Mouse (Mus musculus): ENCODE results near the gene Fam120a. TPM values are rescaled to one million over a fixed set of nuclear protein-coding genes. Genes with fewer than 3 reads are reported as not detected.

Fam120a gene
- polyA plus RNA-seq, 1 experiment from 2014 or later, result 12.0 TPM

DNA sequence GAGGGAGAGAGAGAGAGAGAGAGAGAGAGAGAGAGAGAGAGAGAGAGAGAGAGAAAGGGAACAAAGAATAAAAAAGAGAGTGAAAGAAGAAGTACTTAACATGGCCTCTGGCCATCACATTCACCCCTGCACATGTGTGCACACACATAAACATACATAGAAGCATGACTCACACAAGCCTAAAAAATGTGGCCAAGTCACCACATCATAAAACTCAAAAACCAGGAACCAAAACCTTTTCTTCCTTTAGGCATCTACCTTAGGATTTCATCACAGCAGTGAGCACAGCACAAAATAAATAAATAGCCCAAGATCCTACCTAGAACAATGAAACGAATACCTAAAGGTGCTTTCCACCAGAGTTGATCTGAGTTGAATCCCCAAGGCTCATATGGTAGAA is 105.9 kb downstream of the Fam120a start:
- 91% methylated on average over 1 of the region's 1 CpGs for WGBS
- no peak for ATAC-seq (ENCODE audit: low FRiP score, low read depth)

DNA sequence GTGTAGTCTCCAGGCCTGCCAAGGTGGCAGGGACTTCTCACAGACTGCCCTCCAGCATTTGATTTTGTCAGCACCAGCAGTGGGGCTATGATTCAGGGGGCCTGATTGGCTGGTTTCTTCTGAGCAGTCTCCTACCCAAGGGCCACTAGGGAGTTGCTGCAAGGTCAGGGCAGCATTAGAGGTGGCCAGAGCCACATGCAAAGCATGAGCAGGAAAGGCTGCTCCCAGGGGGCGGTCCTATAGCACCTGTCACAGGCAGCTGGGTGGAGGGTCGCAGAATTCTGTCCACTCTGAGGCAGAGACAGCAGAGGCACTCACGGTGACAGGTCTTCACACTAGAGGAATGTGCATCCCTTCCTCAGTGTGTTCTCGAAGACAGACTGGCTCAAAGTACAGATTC is 109.0 kb downstream of the Fam120a start:
- ATAC-seq (ENCODE audit: low FRiP score, low read depth), result no peak
- Histone ChIP-seq H3K9me3 (no peaks in the 10 kb centered on the region), H3K4me2 (no peak overlapping the region), H3K4me1 (replicated peaks) (peaks cover 47% of the 10 kb centered on the region), H3K9ac (0 out of 2 replicates have a peak overlapping the region, but pooled peaks have one; percentile 4), H3K36me3 (no peaks in the 10 kb centered on the region), H3K27me3 (no peaks in the 10 kb centered on the region), H3K4me3 (no peak overlapping the region), H3K27ac (replicated peaks) (no peak overlapping the region)
- 59% methylated on average over 4 of the region's 4 CpGs for WGBS

More for the DNA sequence above, 105.9 kb downstream of the Fam120a start:
- H3K27me3 ChIP-seq, result no peaks in the 10 kb centered on the region
- H3K9ac ChIP-seq, result no peak overlapping the region
- H3K4me3 ChIP-seq, result no peak overlapping the region
- H3K4me2 ChIP-seq, result no peak overlapping the region
- no peaks in the 10 kb centered on the region for H3K36me3 ChIP-seq
- peaks cover 39% of the 10 kb centered on the region for H3K4me1 ChIP-seq (replicated peaks)
- no peaks in the 10 kb centered on the region for H3K9me3 ChIP-seq
- no peak overlapping the region for H3K27ac ChIP-seq (replicated peaks)

DNA sequence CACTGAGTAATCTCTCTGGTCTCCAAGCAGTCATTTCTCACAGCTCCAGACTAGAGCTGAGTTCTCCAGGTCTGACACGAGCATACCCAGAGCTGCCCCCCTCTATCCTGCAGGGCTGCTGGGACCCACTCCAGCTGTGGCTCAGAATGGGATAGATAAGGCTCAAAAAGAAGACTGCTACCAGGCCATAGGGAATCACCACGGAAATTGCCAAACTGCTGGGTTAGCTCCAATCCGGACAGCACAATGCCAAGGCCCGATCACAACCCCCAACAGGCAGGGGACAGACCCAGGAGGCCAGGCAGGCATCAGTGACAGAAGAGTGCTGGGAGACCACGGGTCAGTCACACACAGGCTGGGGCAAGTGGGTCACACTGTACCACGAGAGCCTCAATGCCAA is 109.8 kb downstream of the Fam120a start:
- Histone ChIP-seq H3K27ac (replicated peaks) (no peak overlapping the region), H3K4me3 (no peak overlapping the region), H3K9ac (0 out of 2 replicates have a peak overlapping the region, but pooled peaks have one; percentile 4), H3K4me1 (replicated peaks) (peaks cover 50% of the 10 kb centered on the region), H3K36me3 (no peaks in the 10 kb centered on the region), H3K27me3 (no peaks in the 10 kb centered on the region), H3K4me2 (no peak overlapping the region), H3K9me3 (no peaks in the 10 kb centered on the region)
- no peak for ATAC-seq (ENCODE audit: low FRiP score, low read depth)
- WGBS, result 57% methylated on average over 6 of the region's 6 CpGs

DNA sequence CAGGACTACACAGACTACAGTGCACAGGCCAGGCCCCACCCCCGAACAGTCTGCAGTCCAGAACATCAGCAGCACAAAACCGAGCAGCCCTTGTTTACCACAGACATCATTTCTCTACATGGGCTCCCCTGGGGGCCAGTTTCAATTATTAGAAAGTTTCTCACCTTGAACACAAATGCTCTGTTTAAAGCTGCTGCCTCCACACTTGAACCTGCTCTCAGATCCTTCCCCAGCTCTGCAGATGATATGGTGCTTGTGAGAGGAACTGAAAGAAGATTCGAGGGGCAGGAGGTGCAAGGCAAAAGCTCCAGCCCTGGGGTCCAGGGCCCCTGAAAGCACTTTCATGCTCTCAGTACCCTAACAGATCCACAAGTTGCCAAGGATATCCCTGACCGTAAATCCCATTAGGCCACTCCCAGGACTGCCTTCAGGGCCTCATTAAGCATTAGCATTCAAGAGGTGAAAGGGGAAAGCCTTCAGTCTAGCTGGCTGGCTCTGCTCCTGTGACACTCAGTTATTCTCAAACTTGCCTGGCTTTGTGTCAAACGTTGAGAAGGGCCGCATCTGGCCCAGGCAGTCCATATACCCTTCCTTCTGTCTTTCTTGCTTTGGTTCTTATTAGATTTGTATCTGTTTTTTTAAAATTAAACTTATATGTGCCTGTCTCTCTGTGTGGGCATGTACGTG is 110.4 kb downstream of the Fam120a start:
- no peak overlapping the region for H3K9ac ChIP-seq
- WGBS, result 46% methylated on average over 7 of the region's 7 CpGs
- H3K36me3 ChIP-seq, result no peaks in the 10 kb centered on the region
- no peak for ATAC-seq (ENCODE audit: low FRiP score, low read depth)
- H3K9me3 ChIP-seq, result no peaks in the 10 kb centered on the region
- no peak overlapping the region for H3K4me2 ChIP-seq
- peaks cover 53% of the 10 kb centered on the region for H3K4me1 ChIP-seq (replicated peaks)
- H3K4me3 ChIP-seq, result no peak overlapping the region
- no peaks in the 10 kb centered on the region for H3K27me3 ChIP-seq
- no peak overlapping the region; the same call in 1 of the 2 replicates for H3K27ac ChIP-seq (replicated peaks)

DNA sequence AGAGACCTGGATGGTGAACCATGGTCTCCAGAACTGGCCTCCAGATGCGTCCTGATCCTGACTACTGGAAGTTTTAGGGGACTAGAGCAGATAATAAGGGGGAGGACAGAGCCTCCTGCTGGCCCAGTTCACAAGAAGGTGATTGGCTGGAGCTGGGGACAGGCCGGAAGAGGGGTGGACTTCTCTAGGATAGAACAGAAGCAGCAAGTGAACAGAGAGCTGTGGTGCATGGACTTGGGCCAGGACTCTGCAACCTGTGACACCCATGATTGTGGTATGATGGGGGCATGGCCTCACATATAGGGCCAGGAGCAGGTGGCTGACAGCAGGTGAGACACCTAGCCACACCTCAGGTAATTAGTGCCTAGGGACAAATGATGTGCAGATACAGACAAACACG is 113.9 kb downstream of the Fam120a start:
- no peaks in the 10 kb centered on the region for H3K9me3 ChIP-seq
- no peak overlapping the region for H3K4me2 ChIP-seq
- H3K4me3 ChIP-seq, result no peak overlapping the region
- no peak for ATAC-seq (ENCODE audit: low FRiP score, low read depth)
- peak overlapping the region; percentile 55; the same call in 1 of the 2 replicates for H3K27ac ChIP-seq (replicated peaks)
- WGBS, result 53% methylated on average over 3 of the region's 3 CpGs
- no peaks in the 10 kb centered on the region for H3K27me3 ChIP-seq
- peaks cover 70% of the 10 kb centered on the region for H3K4me1 ChIP-seq (replicated peaks)
- H3K9ac ChIP-seq, result no peak overlapping the region
- H3K36me3 ChIP-seq, result no peaks in the 10 kb centered on the region

DNA sequence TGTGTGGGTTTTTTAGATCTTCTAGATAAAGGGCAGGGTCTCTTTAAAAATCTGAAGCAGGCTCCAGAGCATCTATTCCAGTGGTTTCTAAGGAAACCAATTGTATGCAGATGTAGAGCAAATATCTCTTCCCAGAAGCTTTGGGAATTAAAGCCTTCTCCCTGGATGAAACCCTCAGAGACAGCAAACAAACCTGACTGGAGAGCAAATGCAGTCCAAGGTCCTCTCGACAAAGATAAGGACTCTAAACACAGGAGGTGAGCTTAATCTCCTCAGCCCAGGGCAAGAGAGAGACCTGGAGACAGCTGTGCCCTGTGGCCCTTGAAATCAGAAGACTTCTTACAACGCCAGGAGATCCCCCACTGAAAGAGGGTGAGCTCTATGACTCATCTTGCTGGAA is 114.3 kb downstream of the Fam120a start:
- Histone ChIP-seq H3K4me2 (no peak overlapping the region), H3K27ac (replicated peaks) (peak overlapping the region; percentile 55), H3K27me3 (no peaks in the 10 kb centered on the region), H3K9me3 (no peaks in the 10 kb centered on the region), H3K36me3 (no peaks in the 10 kb centered on the region), H3K9ac (no peak overlapping the region), H3K4me3 (no peak overlapping the region), H3K4me1 (replicated peaks) (peaks cover 69% of the 10 kb centered on the region)
- no peak for ATAC-seq (ENCODE audit: low FRiP score, low read depth)
- WGBS, result 23% methylated on average over 2 of the region's 2 CpGs

DNA sequence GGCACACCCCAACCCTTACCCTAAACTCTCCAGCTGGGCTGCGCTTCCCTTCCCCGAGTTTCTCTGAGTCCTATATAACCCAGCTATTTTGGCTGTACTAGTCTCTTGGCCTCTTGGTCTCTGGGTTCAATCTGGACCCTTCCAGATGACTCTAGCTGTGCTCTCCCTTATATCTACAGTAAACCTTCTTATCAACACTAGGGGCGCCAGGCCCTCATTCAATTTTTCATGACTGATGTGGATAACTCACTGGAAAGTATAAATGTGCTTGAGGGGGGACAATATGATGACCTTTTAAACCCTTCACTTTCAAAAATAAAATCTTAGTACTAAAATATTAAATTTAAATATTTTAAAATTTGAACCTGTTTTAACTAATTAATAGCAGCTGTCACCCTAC is 115.0 kb downstream of the Fam120a start:
- 69% methylated on average over 3 of the region's 3 CpGs for WGBS
- no peak overlapping the region for H3K9ac ChIP-seq
- no peaks in the 10 kb centered on the region for H3K36me3 ChIP-seq
- H3K4me3 ChIP-seq, result no peak overlapping the region
- ATAC-seq (ENCODE audit: low FRiP score, low read depth), result no peak
- H3K4me2 ChIP-seq, result no peak overlapping the region
- no peaks in the 10 kb centered on the region for H3K27me3 ChIP-seq
- no peak overlapping the region for H3K27ac ChIP-seq (replicated peaks)
- H3K4me1 ChIP-seq (replicated peaks), result peaks cover 67% of the 10 kb centered on the region
- no peaks in the 10 kb centered on the region for H3K9me3 ChIP-seq

DNA sequence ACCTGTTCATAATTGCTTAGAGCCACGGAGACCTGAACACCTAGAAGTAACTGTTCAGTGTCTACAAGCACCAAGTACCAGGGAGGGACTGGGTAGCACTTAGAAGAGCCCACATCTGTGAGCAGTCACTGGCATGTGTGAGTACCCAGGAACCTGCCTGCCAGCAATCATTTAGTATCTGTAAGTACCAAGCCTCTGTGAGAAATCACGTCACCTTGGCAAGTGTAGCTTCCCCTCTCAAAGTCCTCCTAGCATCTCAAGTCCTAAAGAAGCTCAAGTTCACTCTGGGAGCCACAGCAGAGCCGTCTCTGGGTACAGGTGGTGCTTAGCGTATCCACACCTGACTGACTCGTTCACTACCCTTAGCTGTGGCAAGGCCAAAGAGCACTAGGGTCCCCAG is 116.1 kb downstream of the Fam120a start:
- ATAC-seq (ENCODE audit: low FRiP score, low read depth), result no peak
- Histone ChIP-seq H3K36me3 (no peaks in the 10 kb centered on the region), H3K9ac (no peak overlapping the region), H3K27ac (replicated peaks) (no peak overlapping the region), H3K4me3 (no peak overlapping the region), H3K27me3 (no peaks in the 10 kb centered on the region), H3K4me2 (no peak overlapping the region), H3K4me1 (replicated peaks) (peaks cover 56% of the 10 kb centered on the region), H3K9me3 (no peaks in the 10 kb centered on the region)
- WGBS, result 94% methylated on average over 5 of the region's 5 CpGs

DNA sequence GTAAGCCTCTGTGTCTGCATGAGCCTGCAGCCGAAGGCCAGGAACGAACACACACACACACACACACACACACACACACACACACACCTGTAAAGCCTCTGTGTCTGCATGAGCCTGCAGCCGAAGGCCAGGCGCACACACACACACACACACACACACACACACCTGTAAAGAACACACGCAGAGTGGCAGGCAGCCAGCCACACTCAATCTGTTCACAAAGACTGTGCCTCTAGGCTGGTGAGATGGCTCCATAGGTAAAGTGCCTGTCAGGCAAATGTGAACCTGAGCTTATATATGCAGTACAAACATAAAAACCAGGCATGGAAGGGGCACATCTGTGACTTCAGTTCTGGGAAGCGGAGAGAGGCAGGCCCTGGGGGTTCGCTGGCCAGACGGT is 117.0 kb downstream of the Fam120a start:
- Histone ChIP-seq H3K4me2 (no peak overlapping the region), H3K4me1 (replicated peaks) (peaks cover 48% of the 10 kb centered on the region), H3K4me3 (no peak overlapping the region), H3K27ac (replicated peaks) (peak overlapping the region; percentile 34; the same call in 1 of the 2 replicates), H3K27me3 (no peaks in the 10 kb centered on the region), H3K9ac (no peak overlapping the region), H3K9me3 (no peaks in the 10 kb centered on the region), H3K36me3 (no peaks in the 10 kb centered on the region)
- 0 out of 2 replicates have a peak, but pooled peaks have one; percentile 10 for ATAC-seq (ENCODE audit: low FRiP score, low read depth)
- 66% methylated on average over 8 of the region's 8 CpGs for WGBS

DNA sequence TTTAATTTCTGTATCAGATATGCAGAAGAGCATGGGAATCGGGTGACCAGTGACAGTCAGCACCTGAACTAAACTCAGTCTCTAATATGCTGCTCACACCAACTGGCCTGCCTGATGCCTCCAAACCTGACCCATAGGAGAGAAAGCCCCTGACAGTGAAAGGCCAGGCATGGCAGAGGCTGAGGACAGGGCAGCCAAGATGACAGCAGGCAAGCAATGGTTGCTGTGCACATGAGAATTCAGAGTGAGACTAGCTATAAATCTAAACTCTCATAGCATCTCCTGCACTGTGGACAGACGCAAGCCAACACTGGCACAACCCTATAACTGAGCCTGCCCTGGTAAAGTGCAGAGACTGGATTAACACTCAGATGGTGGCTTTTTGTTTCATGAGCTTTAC is 117.5 kb downstream of the Fam120a start:
- Histone ChIP-seq H3K36me3 (no peaks in the 10 kb centered on the region), H3K9me3 (no peaks in the 10 kb centered on the region), H3K27me3 (no peaks in the 10 kb centered on the region), H3K4me2 (no peak overlapping the region), H3K4me1 (replicated peaks) (peaks cover 48% of the 10 kb centered on the region), H3K27ac (replicated peaks) (peak overlapping the region; percentile 34; the same call in 1 of the 2 replicates), H3K9ac (no peak overlapping the region), H3K4me3 (no peak overlapping the region)
- ATAC-seq (ENCODE audit: low FRiP score, low read depth), result no peak
- WGBS, result 75% methylated on average over 2 of the region's 2 CpGs

DNA sequence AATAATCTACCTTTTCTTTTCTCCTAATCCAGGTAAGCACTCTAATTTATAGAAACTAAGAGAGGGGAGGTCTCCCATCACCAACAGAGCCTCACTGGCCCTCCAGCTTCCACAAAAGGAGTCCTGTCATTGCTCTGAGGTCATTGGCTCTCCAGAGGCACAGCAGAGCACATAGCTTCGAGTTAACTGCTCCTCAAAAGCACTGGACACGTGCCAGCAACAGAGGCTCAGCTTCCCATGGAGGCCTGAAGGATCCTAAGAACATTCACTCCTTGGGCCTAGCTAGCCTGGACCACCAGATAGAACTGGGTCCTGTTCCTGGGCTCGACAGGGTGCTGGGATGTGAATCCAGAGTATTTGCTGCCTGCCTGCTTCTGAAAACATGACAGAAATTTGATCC is 118.7 kb downstream of the Fam120a start:
- Histone ChIP-seq H3K4me3 (no peak overlapping the region), H3K4me1 (replicated peaks) (peaks cover 47% of the 10 kb centered on the region), H3K9me3 (no peaks in the 10 kb centered on the region), H3K4me2 (no peak overlapping the region), H3K27me3 (no peaks in the 10 kb centered on the region), H3K36me3 (no peaks in the 10 kb centered on the region), H3K9ac (no peak overlapping the region), H3K27ac (replicated peaks) (no peak overlapping the region)
- ATAC-seq (ENCODE audit: low FRiP score, low read depth), result no peak
- WGBS, result 31% methylated on average over 3 of the region's 3 CpGs

DNA sequence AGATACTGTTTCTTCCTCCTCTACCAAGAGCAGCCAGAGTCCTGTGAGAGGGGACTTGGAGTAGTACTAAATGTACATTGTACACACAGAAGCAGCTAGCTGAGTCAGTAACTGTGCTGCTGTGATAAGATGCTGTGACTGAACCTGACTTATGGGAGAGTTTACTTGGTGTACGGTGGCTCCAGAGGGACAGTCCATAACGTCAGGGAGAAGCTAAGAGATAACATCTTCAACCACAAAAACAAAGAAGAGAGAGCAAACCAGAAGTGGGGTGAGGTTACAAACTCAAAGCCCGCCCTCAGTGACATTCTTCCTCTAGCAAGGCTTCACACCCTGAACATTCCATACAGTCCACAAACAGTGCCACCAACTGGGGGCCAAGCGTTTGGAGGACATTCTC is 122.5 kb downstream of the Fam120a start:
- Histone ChIP-seq H3K4me2 (no peak overlapping the region), H3K9me3 (no peaks in the 10 kb centered on the region), H3K4me1 (replicated peaks) (peaks cover 21% of the 10 kb centered on the region), H3K9ac (no peak overlapping the region), H3K27ac (replicated peaks) (no peak overlapping the region), H3K4me3 (no peak overlapping the region), H3K27me3 (no peaks in the 10 kb centered on the region), H3K36me3 (no peaks in the 10 kb centered on the region)
- WGBS, result 79% methylated on average over 4 of the region's 4 CpGs
- no peak for ATAC-seq (ENCODE audit: low FRiP score, low read depth)

DNA sequence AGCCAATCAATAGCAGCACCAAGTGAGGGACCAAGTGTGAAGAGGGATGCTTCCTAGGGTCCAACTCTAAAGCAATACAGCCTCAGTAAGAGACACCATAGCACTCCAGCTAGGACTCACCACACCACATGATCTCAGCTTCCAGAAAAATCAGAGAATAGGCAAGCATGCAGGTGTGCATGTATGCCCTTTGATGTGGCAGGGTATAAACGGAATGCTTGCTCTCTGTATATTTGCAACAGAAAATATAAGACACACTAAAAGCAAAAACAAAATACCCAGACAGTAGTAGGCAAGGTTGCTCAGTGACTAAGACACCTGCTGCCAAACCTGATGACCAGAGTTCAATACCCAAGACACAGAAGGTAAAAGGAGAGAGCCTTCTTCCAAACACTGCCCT is 124.3 kb downstream of the Fam120a start:
- no peak overlapping the region for H3K27ac ChIP-seq (replicated peaks)
- no peak overlapping the region for H3K9ac ChIP-seq
- no peak overlapping the region for H3K4me2 ChIP-seq
- H3K27me3 ChIP-seq, result no peaks in the 10 kb centered on the region
- peaks cover 5% of the 10 kb centered on the region for H3K4me1 ChIP-seq (replicated peaks)
- H3K36me3 ChIP-seq, result no peaks in the 10 kb centered on the region
- ATAC-seq (ENCODE audit: low FRiP score, low read depth), result no peak
- H3K4me3 ChIP-seq, result no peak overlapping the region
- no peaks in the 10 kb centered on the region for H3K9me3 ChIP-seq
- 97% methylated on average over 1 of the region's 1 CpGs for WGBS

Measured in hindbrain, embryonic 15.5 days (tissue).